Mouse (Mus musculus) frontal cortex, adult 2 months (tissue): ENCODE results near the gene Ggact. TPM values are rescaled to one million over a fixed set of nuclear protein-coding genes. Genes with fewer than 3 reads are reported as not detected.

Experiments
- DNase-seq, 2 experiments: peaks; one replicate each; pipeline ENCODE4 v3.0.0; 2022; ENCODE audit warnings: low spot score in 1 of 2; ENCODE audit errors: extremely low spot score in 1 of 2
- polyA plus RNA-seq: library from polyadenylated mRNA; depleted of rRNA; stranded (reverse); fragments of >200 nt; gene quantifications from 2 replicates; pipeline ENCODE4 v1.2.3, GENCODE M21; 2012; rRNA removed

The Ggact gene
- polyA plus RNA-seq, 1 experiment, result 53.7 TPM

DNA sequence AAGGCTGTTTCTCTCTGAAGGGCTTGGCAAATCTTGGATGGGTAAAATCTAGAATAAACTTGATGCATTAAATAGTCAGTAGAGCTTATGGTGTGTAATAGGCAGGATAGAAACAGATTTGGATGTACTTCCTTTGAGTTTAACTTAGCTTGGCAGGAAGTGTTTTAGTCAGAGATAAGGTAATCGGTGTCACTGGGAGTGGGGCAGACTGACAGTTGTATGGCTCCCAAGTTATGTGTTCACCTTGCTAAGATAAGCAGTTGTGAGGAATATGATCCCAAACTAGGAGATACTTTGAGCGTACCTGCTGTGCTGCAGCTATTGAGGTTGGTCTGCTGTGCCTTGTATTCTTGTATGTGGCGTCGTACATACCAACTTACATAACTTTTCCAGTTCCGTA lies 147.1 kb downstream of the Ggact start:
- no peak for DNase-seq

Other genes with a start within 250 kb of the Ggact start
- 17.0 and 18.8 TPM in 2 replicates for gene Tmtc4, start 70.3 kb upstream of the Ggact start, polyA plus RNA-seq